ENCODE assay signal across 19 mouse cellular contexts in the genomic region with DNA sequence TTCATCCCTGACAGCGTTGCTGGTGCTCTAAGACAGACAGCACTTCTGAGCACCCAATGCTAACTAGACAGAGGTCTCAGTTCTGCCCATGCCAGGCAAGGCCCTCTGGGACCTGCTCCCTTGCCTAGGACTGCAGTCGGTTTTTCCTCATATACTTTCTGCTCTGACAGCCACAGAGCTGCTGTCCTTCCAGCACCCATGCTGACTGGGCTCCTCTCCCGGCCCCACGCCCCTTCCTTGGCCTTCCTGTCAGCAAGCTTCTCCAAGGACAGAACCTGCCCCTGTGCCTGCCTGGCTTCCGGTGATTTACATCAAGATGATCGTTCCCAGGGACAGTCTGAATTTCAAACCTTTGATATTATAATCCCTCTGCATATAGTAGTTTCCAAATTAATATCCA. TPM values are rescaled to one million over a fixed set of nuclear protein-coding genes. Genes with fewer than 3 reads are reported as not detected.
DNase-seq lines count a peak whose midpoint lies in the region; ATAC-seq and TF ChIP-seq lines count a peak whose summit lies in the region.
"Had no signal": no experiment of that assay in that cellular context is flagged by ENCODE, and none has a peak within 500 bp of the region (broad histone marks: within the 10 kb centered on the region; RNA-seq: fewer than 3 reads in every experiment).

No protein-coding gene starts in this region.

- peak; percentile 43 to 47 for DNase-seq in cerebellum, adult 18-20 months
- DNase-seq in cerebellum, postnatal 4 days (ENCODE audit: low spot score in 2 of 2) = no peak
- DNase-seq in neural tube, embryonic 10.5 days (ENCODE audit: extremely low spot score, low spot score) = no peak
- DNase-seq in adrenal gland, postnatal 36 days = peak; percentile 13 to 44
- DNase-seq: gastrocnemius, postnatal 14 days; heart, adult 2 months; kidney, adult 11 months; kidney, postnatal 14 days; lung, embryonic 14.5 days; lung, postnatal 4 days; thymus, postnatal 36 days had no signal

- no peak overlapping the region for H3K4me3 ChIP-seq in neural tube, embryonic 15.5 days (replicated peaks)
- H3K4me3 ChIP-seq in cortical plate, adult 2 months (ENCODE audit: insufficient read depth, low read length) = no peak overlapping the region
- no peak overlapping the region for H3K4me3 ChIP-seq in hindbrain, embryonic 12.5 days
- H3K4me3 ChIP-seq: forebrain, embryonic 12.5 days; heart, adult 2 months; heart, embryonic 15.5 days; hindbrain, embryonic 10.5 days; liver, embryonic 13.5 days; midbrain, embryonic 10.5 days had no signal

- H3K4me1 ChIP-seq in neural tube, embryonic 15.5 days = peaks cover 15% of the 10 kb centered on the region
- peaks cover 11% of the 10 kb centered on the region for H3K4me1 ChIP-seq in cortical plate, adult 2 months (ENCODE audit: control insufficient read depth, insufficient read depth, low read length)
- no peaks in the 10 kb centered on the region; the same call in 1 of the 2 replicates for H3K4me1 ChIP-seq in hindbrain, embryonic 12.5 days
- H3K4me1 ChIP-seq: forebrain, embryonic 12.5 days; liver, embryonic 13.5 days; midbrain, embryonic 10.5 days had no signal

- H3K4me2 ChIP-seq in neural tube, embryonic 15.5 days = no peak overlapping the region
- H3K4me2 ChIP-seq in hindbrain, embryonic 12.5 days (replicated peaks) = no peak overlapping the region
- H3K4me2 ChIP-seq: forebrain, embryonic 12.5 days; heart, embryonic 15.5 days; liver, embryonic 13.5 days; lung, embryonic 14.5 days had no signal

- ATAC-seq in neural tube, embryonic 15.5 days (ENCODE audit: low FRiP score) = no peak
- no peak for ATAC-seq in hindbrain, embryonic 12.5 days (ENCODE audit: low FRiP score)

- peaks cover 39% of the 10 kb centered on the region for H3K36me3 ChIP-seq in neural tube, embryonic 15.5 days
- H3K36me3 ChIP-seq in hindbrain, embryonic 12.5 days = peaks cover 43% of the 10 kb centered on the region

- TF ChIP-seq CTCF in cortical plate, adult 2 months (IDR thresholded peaks at IDR 0.05; ENCODE audit: extremely low read depth, insufficient read depth, low read length) = no peak

- H3K27me3 ChIP-seq in neural tube, embryonic 15.5 days (replicated peaks) = no peaks in the 10 kb centered on the region
- H3K27me3 ChIP-seq in hindbrain, embryonic 12.5 days = no peaks in the 10 kb centered on the region
- H3K27me3 ChIP-seq: forebrain, embryonic 12.5 days; heart, embryonic 15.5 days; liver, embryonic 13.5 days had no signal

- H3K27ac ChIP-seq in neural tube, embryonic 15.5 days (replicated peaks) = 0 out of 2 replicates have a peak overlapping the region, but pooled peaks have one; percentile 3
- H3K27ac ChIP-seq in cortical plate, adult 2 months (ENCODE audit: insufficient read depth, low read length) = peak overlapping the region; percentile 43; the same call in 1 of the 2 replicates
- no peak overlapping the region for H3K27ac ChIP-seq in hindbrain, embryonic 12.5 days
- H3K27ac ChIP-seq: forebrain, embryonic 12.5 days; heart, adult 2 months; hindbrain, embryonic 10.5 days; liver, embryonic 13.5 days; midbrain, embryonic 10.5 days had no signal

- TF ChIP-seq POLR2A in cortical plate, adult 2 months (IDR thresholded peaks at IDR 0.05; ENCODE audit: extremely low read depth, insufficient read depth, low read length) = no peak

- no peaks in the 10 kb centered on the region for H3K9me3 ChIP-seq in neural tube, embryonic 15.5 days (replicated peaks)
- H3K9me3 ChIP-seq in hindbrain, embryonic 12.5 days (replicated peaks) = no peaks in the 10 kb centered on the region
- H3K9me3 ChIP-seq: forebrain, embryonic 12.5 days; heart, embryonic 15.5 days; hindbrain, embryonic 10.5 days; liver, embryonic 13.5 days; midbrain, embryonic 10.5 days had no signal

- H3K9ac ChIP-seq in neural tube, embryonic 15.5 days (replicated peaks) = no peak overlapping the region
- no peak overlapping the region for H3K9ac ChIP-seq in hindbrain, embryonic 12.5 days
- H3K9ac ChIP-seq: forebrain, embryonic 12.5 days; heart, embryonic 15.5 days; liver, embryonic 13.5 days; lung, embryonic 14.5 days had no signal

- 86% methylated on average over 6 of the region's 6 CpGs for WGBS in neural tube, embryonic 15.5 days
- 89% methylated on average over 6 of the region's 6 CpGs for WGBS in hindbrain, embryonic 12.5 days

RNA-seq across cellular contexts. Expression of gene Cdc40, which starts 37.5 kb away (rescaled TPM):
- 22.9 and 25.4 TPM in 2 replicates for polyA plus RNA-seq in neural tube, embryonic 15.5 days (2015; fragmentation: Nextera tagmentation; extraction: Ambion mirVana)
- total RNA-seq in adrenal gland, postnatal 36 days (2021) = 10 to 100 TPM; 24.1 to 28.8 TPM
- 30.0 and 33.5 TPM in 2 replicates for polyA plus RNA-seq in cortical plate, adult 2 months (2012; rRNA removed)
- polyA plus RNA-seq in hindbrain, embryonic 12.5 days (2016; fragmentation: Nextera tagmentation; extraction: Ambion mirVana) = 32.1 and 32.4 TPM in 2 replicates

RNA-seq across cellular contexts. Expression of gene Wasf1, which starts 37.6 kb away (rescaled TPM):
- polyA plus RNA-seq in neural tube, embryonic 15.5 days (2015; fragmentation: Nextera tagmentation; extraction: Ambion mirVana) = 98.8 and 105 TPM in 2 replicates
- 1 to 10 TPM; 5.5 to 5.9 TPM for total RNA-seq in adrenal gland, postnatal 36 days (2021)
- 138 and 151 TPM in 2 replicates for polyA plus RNA-seq in cortical plate, adult 2 months (2012; rRNA removed)
- 70.5 and 77.3 TPM in 2 replicates for polyA plus RNA-seq in hindbrain, embryonic 12.5 days (2016; fragmentation: Nextera tagmentation; extraction: Ambion mirVana)

Comparison
In these comparisons a context has a peak if more than half of its experiments do, and no peak if none do; other contexts are left out.
1. DNase-seq: peak in cerebellum, adult 18-20 months (2 of 2) and adrenal gland, postnatal 36 days (2 of 2); none in cerebellum, postnatal 4 days (0 of 2) and neural tube, embryonic 10.5 days (single experiment).